Mouse (Mus musculus): Measurements from ENCODE around the gene Gmfg. TPM values are rescaled to one million over a fixed set of nuclear protein-coding genes. Genes with fewer than 3 reads are reported as not detected.

Gene Gmfg
- polyA plus RNA-seq, 1 experiment from 2014 or later = 6.3 TPM

DNA sequence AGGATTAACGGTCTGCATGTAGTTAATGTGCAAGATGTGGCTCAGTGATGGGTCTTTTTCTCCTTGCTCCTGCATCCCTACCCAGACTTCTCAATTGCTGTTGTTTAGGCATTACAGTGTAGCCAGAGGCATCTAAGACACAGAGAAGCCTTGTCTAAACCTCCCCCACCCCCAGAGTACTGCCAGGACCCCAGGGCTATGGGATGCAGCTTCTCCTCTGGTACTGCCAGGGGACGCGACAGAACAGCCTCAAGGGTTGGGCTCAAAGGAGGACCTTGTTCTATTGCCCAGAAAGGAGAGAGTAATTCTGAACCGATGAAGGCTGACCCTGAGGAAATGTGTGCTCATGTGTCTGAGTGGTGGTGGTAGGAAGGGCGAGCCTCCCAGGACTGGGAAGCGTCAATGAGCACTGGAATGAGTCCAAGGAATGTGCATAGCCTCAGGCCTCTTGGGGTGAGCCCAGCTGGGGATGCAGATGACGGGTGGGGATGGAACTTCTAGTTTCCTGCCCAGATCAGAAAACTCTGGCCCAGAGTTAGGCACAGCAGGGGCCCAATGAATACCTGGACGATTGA lies 19.1 kb upstream of the Gmfg start:
- Histone ChIP-seq H3K4me3 (no peak overlapping the region), H3K27ac (replicated peaks) (no peak overlapping the region), H3K27me3 (ENCODE audit: low read depth, poor library complexity, severe bottlenecking) (no peaks in the 10 kb centered on the region), H3K9me3 (replicated peaks) (no peaks in the 10 kb centered on the region), H3K36me3 (peaks cover 100% of the 10 kb centered on the region), H3K4me1 (no peaks in the 10 kb centered on the region)
- DNase-seq (ENCODE audit: low spot score) = no peak
- 91% methylated on average over 8 of the region's 8 CpGs for WGBS

DNA sequence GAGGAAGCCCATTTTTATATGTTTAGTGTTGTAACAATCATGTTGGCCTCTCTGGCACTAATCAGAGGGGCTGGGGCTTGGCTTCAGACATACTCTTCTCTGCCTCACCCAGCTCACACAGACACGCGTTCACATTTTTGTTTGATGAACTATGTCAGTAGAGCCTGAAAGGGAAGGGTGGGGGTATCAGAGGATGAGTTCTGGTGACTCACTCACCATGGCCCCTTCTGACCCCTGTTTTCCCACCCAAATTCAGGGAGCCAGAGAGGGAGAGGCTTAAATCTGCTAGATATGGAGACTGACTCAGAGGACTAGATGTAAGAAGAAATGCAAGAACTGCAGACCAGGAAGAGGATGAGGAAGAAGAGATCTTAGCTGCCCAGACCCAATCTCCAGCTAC lies 17.8 kb upstream of the Gmfg start:
- 99% methylated on average over 2 of the region's 2 CpGs for WGBS
- Histone ChIP-seq H3K4me3 (no peak overlapping the region), H3K27ac (replicated peaks) (no peak overlapping the region), H3K36me3 (peaks cover 100% of the 10 kb centered on the region), H3K27me3 (ENCODE audit: low read depth, poor library complexity, severe bottlenecking) (no peaks in the 10 kb centered on the region), H3K4me1 (no peaks in the 10 kb centered on the region), H3K9me3 (replicated peaks) (no peaks in the 10 kb centered on the region)
- no peak for DNase-seq (ENCODE audit: low spot score)

DNA sequence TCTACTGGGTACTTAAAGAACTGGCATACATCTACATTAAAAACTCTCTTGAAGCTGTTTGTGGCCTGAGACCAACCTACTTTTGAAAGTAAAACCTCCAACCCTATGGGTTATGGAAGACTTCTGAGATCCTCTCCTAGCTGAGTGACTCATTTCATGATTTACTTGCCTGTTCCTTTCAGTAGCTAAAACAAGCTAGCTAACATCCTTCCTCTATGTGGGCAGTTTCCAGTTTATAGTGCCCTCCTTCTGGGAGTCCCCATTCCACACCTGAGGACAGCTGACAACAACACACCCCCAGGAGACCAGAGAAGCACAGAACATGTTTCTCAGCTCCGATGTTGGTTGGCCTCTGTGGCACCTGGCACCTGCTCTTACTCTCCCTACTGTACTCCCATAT lies 14.2 kb upstream of the Gmfg start:
- Histone ChIP-seq H3K27ac (replicated peaks) (no peak overlapping the region), H3K4me3 (no peak overlapping the region), H3K36me3 (peaks cover 94% of the 10 kb centered on the region), H3K9me3 (replicated peaks) (no peaks in the 10 kb centered on the region), H3K27me3 (ENCODE audit: low read depth, poor library complexity, severe bottlenecking) (no peaks in the 10 kb centered on the region), H3K4me1 (no peaks in the 10 kb centered on the region)
- DNase-seq (ENCODE audit: low spot score) = no peak
- WGBS = 93% methylated on average over 1 of the region's 1 CpGs

DNA sequence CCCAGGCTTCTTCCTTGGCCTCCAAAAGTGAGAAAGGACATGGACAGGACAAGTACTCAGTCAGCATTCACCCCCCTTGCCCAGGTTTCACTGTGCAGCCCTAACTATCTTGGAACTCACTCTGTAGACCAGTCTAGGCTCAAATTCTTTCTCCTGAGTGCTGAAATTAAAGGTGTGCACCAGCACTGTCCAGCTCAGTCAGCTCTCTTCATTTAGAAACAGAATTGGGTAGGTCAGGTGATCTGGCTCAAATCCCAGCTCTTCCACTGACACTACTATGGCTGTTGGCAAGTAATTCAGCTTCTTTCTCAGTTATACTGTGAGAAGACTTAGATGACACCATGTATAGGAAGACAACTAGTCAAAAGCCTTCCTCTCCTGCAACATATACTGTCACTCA lies 9.5 kb upstream of the Gmfg start:
- H3K9me3 ChIP-seq (replicated peaks) = no peaks in the 10 kb centered on the region
- H3K4me3 ChIP-seq = no peak overlapping the region
- 0 out of 2 replicates have a peak, but pooled peaks cover 4% of the 10 kb centered on the region for H3K4me1 ChIP-seq
- no peaks in the 10 kb centered on the region for H3K27me3 ChIP-seq (ENCODE audit: low read depth, poor library complexity, severe bottlenecking)
- H3K27ac ChIP-seq (replicated peaks) = no peak overlapping the region
- no peak for DNase-seq (ENCODE audit: low spot score)
- H3K36me3 ChIP-seq = peaks cover 82% of the 10 kb centered on the region

DNA sequence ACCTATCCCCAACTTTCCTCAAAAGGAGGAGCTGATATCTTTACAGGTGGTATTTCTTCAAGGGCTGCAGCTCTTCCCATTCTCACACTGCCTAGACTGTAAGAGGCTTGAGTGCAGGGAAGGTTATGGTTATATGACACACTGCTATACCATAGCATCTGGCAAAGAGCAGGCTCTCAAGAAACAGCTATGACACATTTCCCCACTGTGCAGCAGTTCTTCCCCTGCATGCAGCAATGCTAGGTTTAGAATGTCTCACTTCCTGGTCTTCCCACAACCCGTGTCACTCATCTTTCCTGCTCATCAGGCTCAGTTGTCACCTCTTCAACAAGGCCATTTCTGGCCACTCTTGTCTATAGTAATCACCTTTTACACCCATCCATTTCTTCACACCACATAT lies 6.7 kb upstream of the Gmfg start:
- Histone ChIP-seq H3K36me3 (peaks cover 69% of the 10 kb centered on the region), H3K27ac (replicated peaks) (no peak overlapping the region), H3K27me3 (ENCODE audit: low read depth, poor library complexity, severe bottlenecking) (no peaks in the 10 kb centered on the region), H3K4me3 (no peak overlapping the region), H3K4me1 (peaks cover 32% of the 10 kb centered on the region), H3K9me3 (replicated peaks) (no peaks in the 10 kb centered on the region)
- 64% methylated on average over 1 of the region's 1 CpGs for WGBS
- no peak for DNase-seq (ENCODE audit: low spot score)

DNA sequence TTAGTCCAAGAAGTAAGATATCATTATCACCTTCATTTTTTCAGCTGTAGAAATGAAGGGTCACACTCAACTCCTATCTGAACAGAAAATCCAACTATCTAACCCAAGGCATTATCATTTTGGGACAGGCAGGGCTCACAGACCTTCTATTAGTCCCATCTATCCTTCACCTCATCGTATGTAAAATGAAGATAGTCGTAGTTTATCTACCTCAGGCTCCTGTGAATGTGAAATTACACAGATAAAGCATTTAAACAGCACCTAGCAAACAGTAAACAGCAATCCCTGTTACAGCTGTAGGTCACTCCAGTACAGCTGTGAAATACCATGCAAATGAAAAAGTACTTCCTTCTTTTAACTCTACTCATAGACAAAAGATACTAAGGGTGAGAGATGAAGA lies 5.0 kb upstream of the Gmfg start:
- Histone ChIP-seq H3K36me3 (peaks cover 54% of the 10 kb centered on the region), H3K27ac (replicated peaks) (no peak overlapping the region), H3K4me1 (peaks cover 40% of the 10 kb centered on the region), H3K9me3 (replicated peaks) (no peaks in the 10 kb centered on the region), H3K4me3 (no peak overlapping the region), H3K27me3 (ENCODE audit: low read depth, poor library complexity, severe bottlenecking) (no peaks in the 10 kb centered on the region)
- no peak for DNase-seq (ENCODE audit: low spot score)
- WGBS = 94% methylated on average over 2 of the region's 2 CpGs

DNA sequence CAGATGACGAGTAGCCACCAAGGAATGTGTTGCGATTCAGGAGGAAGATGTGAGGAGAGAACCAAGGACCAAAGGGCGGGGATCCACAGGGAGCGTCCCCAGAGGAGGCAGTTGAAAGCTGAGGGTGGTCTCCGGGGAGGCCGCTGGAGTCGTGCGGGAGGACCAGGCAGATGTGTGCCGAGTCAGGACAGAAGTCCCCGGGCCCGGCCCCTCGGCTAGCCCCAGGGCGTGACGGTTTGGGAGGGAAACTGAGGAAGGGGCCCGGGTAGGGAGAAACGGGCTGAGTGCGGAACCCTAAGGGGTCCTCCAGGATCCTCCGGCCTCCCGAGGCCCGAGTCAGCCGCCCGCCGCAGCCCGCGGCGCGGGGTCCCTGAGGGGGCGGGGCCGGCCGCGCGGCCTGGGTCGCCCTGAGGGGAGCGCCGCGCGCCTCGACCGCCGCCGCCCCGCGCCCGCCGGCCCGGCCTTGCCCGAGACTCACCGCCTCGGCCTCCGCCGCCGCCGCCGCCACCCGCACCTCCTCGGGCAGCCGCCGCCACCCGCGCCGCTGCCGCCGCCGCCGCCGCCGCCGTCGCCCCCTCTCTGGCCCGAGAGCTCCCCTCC lies 1.5 kb upstream of the Gmfg start:
- peaks cover 31% of the 10 kb centered on the region for H3K36me3 ChIP-seq
- 5% methylated on average over 65 of the region's 70 CpGs for WGBS
- no peaks in the 10 kb centered on the region for H3K9me3 ChIP-seq (replicated peaks)
- no peak for DNase-seq (ENCODE audit: low spot score)
- H3K27me3 ChIP-seq (ENCODE audit: low read depth, poor library complexity, severe bottlenecking) = no peaks in the 10 kb centered on the region
- peak overlapping the region; percentile 94 for H3K4me3 ChIP-seq
- peak overlapping the region; percentile 89 for H3K27ac ChIP-seq (replicated peaks)
- peaks cover 44% of the 10 kb centered on the region for H3K4me1 ChIP-seq

DNA sequence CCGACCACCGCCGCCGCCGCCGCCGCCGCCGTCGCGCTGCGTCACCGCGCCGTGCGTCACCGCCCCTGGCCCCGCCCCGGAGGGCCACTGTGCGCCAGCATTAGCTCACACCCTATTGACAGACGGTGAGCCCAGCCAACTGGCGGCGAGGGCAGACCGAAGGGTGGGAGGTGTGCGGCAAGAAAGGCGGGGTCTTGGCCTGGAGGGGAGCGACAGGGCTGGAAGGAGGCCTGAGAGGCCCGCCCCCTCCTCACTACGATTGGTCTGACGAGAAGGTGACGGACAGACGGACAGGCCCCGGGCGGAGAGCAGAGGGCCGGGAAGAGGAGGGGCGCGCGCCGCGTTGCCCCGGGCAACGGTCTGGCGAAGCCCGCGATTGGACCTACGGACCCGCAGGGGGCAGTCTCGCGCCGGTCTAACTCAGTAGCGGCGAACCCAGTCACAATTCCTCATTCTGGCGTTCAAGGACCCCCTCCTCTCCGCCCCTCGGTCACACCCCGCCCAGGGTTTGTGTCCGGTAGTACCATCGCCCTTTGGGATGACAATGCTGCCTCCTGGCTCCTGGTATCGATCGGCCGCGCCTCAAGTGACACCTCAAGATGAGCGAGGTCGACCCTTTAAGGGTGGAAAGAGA lies 859 bp upstream of the Gmfg start:
- Histone ChIP-seq H3K36me3 (peaks cover 25% of the 10 kb centered on the region), H3K9me3 (replicated peaks) (no peaks in the 10 kb centered on the region), H3K27ac (replicated peaks) (peak overlapping the region; percentile 89), H3K27me3 (ENCODE audit: low read depth, poor library complexity, severe bottlenecking) (no peaks in the 10 kb centered on the region), H3K4me3 (peak overlapping the region; percentile 94), H3K4me1 (peaks cover 44% of the 10 kb centered on the region)
- peak; percentile 100 for DNase-seq (ENCODE audit: low spot score)
- WGBS = under 1% methylated on average over 51 of the region's 64 CpGs

DNA sequence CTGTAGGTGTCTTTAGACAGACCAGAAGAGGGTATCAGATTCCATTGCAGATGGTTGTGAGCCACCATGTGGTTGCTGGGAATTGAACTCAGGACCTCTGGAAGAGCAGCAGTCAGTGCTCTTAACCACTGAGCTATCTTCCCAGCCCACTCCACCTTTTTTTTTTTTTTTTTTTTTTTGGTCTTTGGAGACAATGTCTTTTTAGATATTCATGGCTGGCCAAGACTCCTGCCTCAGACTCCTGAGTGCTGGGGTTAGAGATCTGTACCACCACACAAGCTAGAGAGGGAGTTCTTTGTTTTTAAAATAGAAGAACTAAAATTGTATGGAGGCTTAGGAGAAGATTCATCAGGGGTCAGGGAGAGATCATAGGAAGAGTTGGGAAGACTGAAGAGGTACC lies 717 bp downstream of the Gmfg start:
- Histone ChIP-seq H3K9me3 (replicated peaks) (no peaks in the 10 kb centered on the region), H3K27me3 (ENCODE audit: low read depth, poor library complexity, severe bottlenecking) (no peaks in the 10 kb centered on the region), H3K4me3 (no peak overlapping the region), H3K27ac (replicated peaks) (no peak overlapping the region), H3K36me3 (peaks cover 9% of the 10 kb centered on the region), H3K4me1 (peaks cover 42% of the 10 kb centered on the region)
- no peak for DNase-seq (ENCODE audit: low spot score)

DNA sequence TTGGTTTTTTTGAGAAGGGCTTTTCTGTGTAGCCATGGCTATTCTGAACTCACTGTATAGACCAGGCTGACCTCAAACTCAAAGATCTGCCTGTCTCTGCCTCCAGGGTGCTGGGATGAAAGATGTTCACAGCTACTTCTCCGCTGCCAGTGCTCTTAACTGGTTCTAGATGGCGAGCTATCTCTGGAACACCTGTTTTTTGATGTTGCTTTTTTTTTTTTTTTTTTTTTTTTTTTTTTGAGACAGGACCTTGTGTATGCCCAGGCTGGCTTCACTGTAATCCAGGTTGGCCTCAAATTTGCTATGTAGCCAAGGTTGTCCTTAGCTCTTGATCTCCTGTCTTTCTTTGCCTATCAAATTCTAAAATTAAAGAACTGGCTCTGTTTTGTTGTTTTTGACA lies 1.5 kb downstream of the Gmfg start:
- no peak for DNase-seq (ENCODE audit: low spot score)
- Histone ChIP-seq H3K4me3 (no peak overlapping the region), H3K27me3 (ENCODE audit: low read depth, poor library complexity, severe bottlenecking) (no peaks in the 10 kb centered on the region), H3K36me3 (peaks cover 1% of the 10 kb centered on the region; the same call in 1 of the 2 replicates), H3K4me1 (peaks cover 34% of the 10 kb centered on the region), H3K9me3 (replicated peaks) (no peaks in the 10 kb centered on the region), H3K27ac (replicated peaks) (no peak overlapping the region)
- WGBS = 83% methylated on average over 2 of the region's 2 CpGs

DNA sequence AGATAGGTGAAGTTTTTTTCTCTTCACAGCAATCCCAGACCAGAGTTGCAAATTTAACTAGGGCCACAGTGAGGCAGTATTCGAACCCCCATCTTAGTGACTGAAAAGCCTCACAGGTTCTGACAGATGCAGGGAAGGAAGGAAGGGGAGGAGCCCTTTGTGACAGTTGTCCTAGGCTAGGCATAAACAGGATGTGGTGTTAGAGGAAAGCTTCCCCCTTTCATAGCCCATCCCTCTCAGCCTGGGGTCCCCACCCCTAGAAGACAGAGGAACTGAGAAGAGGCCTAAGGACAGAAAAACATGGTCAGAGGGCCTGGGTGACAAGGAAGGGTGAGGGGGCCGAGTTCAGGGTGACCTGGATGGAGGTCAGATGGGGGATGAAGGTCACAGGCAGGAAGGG lies 3.5 kb downstream of the Gmfg start:
- H3K36me3 ChIP-seq = no peaks in the 10 kb centered on the region
- DNase-seq (ENCODE audit: low spot score) = no peak
- H3K4me3 ChIP-seq = no peak overlapping the region
- 60% methylated on average over 2 of the region's 2 CpGs for WGBS
- H3K9me3 ChIP-seq (replicated peaks) = no peaks in the 10 kb centered on the region
- H3K27ac ChIP-seq (replicated peaks) = no peak overlapping the region
- peaks cover 8% of the 10 kb centered on the region for H3K27me3 ChIP-seq (ENCODE audit: low read depth, poor library complexity, severe bottlenecking)
- H3K4me1 ChIP-seq = peaks cover 14% of the 10 kb centered on the region

DNA sequence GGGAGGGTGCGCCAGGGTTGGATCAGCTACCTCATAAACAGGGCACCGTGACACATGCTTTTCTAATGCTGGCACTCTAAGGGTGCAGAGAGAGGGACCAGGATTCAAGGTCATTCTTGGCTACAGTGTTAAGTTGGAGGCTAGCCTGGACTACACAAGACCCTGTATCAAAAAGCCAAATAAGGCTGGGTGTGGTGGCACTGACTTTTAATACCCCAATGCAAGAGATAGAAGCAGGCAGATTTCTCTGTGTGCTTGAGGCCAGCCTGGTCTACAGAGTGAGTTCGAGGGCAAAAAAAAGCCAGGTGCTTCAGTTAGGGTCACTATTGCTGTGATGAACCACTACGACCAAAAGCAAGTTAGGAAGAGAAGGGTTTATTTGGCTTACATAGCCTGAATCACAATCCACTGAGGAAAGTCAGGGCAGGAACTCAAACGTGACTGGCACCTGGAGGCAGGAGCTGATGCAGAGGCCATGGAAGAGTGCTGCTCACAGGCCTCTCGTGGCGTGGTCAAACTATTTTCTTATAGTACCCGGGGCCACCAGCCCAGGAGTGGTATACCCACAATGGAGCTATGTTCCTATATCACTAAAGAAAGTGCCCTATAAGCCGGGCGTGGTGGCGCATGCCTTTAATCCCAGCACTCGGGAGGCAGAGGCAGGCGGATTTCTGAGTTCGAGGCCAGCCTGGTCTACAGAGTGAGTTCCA lies 4.7 kb downstream of the Gmfg start:
- Histone ChIP-seq H3K4me1 (peaks cover 15% of the 10 kb centered on the region), H3K27me3 (ENCODE audit: low read depth, poor library complexity, severe bottlenecking) (peaks cover 13% of the 10 kb centered on the region), H3K9me3 (replicated peaks) (no peaks in the 10 kb centered on the region), H3K27ac (replicated peaks) (no peak overlapping the region), H3K36me3 (no peaks in the 10 kb centered on the region), H3K4me3 (no peak overlapping the region)
- WGBS = 85% methylated on average over 14 of the region's 14 CpGs
- no peak for DNase-seq (ENCODE audit: low spot score)

DNA sequence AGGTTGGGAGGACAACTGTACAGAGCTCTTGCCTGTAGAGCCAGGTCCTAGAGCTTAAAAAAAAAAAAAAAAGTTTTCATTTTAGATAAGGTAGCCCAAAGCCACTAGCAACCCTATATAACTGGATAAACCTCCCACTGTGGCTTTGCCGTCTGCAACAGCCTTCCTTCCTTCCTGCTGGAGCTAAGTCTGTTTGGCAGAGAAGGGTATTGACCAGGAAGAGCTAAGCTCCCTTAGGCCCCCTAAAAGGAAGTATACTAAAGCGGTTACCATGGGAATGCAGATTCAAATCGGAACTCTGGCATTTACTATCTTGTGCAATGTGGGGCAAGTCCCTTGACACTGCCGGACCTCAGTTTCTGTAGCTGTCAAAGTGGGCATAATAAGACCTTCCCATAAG lies 5.4 kb downstream of the Gmfg start:
- Histone ChIP-seq H3K27me3 (ENCODE audit: low read depth, poor library complexity, severe bottlenecking) (peaks cover 13% of the 10 kb centered on the region), H3K4me3 (no peak overlapping the region), H3K4me1 (peaks cover 16% of the 10 kb centered on the region), H3K27ac (replicated peaks) (no peak overlapping the region), H3K36me3 (no peaks in the 10 kb centered on the region), H3K9me3 (replicated peaks) (no peaks in the 10 kb centered on the region)
- 54% methylated on average over 4 of the region's 4 CpGs for WGBS
- DNase-seq (ENCODE audit: low spot score) = no peak

Measured in midbrain, embryonic 10.5 days (tissue).